Mouse (Mus musculus): Measurements from ENCODE around the gene Wipf2. TPM values are rescaled to one million over a fixed set of nuclear protein-coding genes. Genes with fewer than 3 reads are reported as not detected.
"Not testable (repeated sequence)": the region's sequence is repeated elsewhere in the genome, so short reads cannot be mapped to it uniquely, and the experiment has no call there.

The Wipf2 gene
- polyA plus RNA-seq, 1 experiment = 0.81 TPM

GRCm38 (mm10) chr11:98914196-98914595 lies 50.8 kb downstream of the Wipf2 start:
- H3K4me3 ChIP-seq (replicated peaks) = no peak overlapping the region
- H3K4me1 ChIP-seq (ENCODE audit: control insufficient read depth) = peaks cover 71% of the 10 kb centered on the region
- TF ChIP-seq TAL1 (IDR thresholded peaks at IDR 0.05; ENCODE audit: low read length) (no peak), GATA1 (IDR thresholded peaks at IDR 0.05; ENCODE audit: low read length) (no peak)

GRCm38 (mm10) chr11:98916376-98916775 lies 52.9 kb downstream of the Wipf2 start:
- peaks cover 100% of the 10 kb centered on the region for H3K36me3 ChIP-seq (ENCODE audit: control insufficient read depth)
- H3K4me3 ChIP-seq (replicated peaks); H3K27me3 ChIP-seq (ENCODE audit: control insufficient read depth); H3K9me3 ChIP-seq (ENCODE audit: control insufficient read depth, low read length): not testable (repeated sequence)
- H3K4me1 ChIP-seq (ENCODE audit: control insufficient read depth) = peaks cover 53% of the 10 kb centered on the region

More at GRCm38 (mm10) chr11:98914196-98914595, 50.8 kb downstream of the Wipf2 start:
- H3K9me3 ChIP-seq (ENCODE audit: control insufficient read depth, low read length) = no peaks in the 10 kb centered on the region
- H3K36me3 ChIP-seq (ENCODE audit: control insufficient read depth) = peaks cover 100% of the 10 kb centered on the region
- no peaks in the 10 kb centered on the region for H3K27me3 ChIP-seq (ENCODE audit: control insufficient read depth)

- H3K4me3 ChIP-seq (replicated peaks) = no peak overlapping the region
- H3K36me3 ChIP-seq (ENCODE audit: control insufficient read depth) = peaks cover 100% of the 10 kb centered on the region
- no peak for TF ChIP-seq GATA1 (IDR thresholded peaks at IDR 0.05; ENCODE audit: low read length)
- no peak for TF ChIP-seq TAL1 (IDR thresholded peaks at IDR 0.05; ENCODE audit: low read length)
- peaks cover 43% of the 10 kb centered on the region for H3K4me1 ChIP-seq (ENCODE audit: control insufficient read depth)
- H3K9me3 ChIP-seq (ENCODE audit: control insufficient read depth, low read length) = no peaks in the 10 kb centered on the region
- no peaks in the 10 kb centered on the region for H3K27me3 ChIP-seq (ENCODE audit: control insufficient read depth)
Measured at GRCm38 (mm10) chr11:98917428-98918005, 54.1 kb downstream of the Wipf2 start.

GRCm38 (mm10) chr11:98918231-98918630 lies 54.8 kb downstream of the Wipf2 start:
- Histone ChIP-seq H3K36me3 (ENCODE audit: control insufficient read depth) (peaks cover 100% of the 10 kb centered on the region), H3K9me3 (ENCODE audit: control insufficient read depth, low read length) (no peaks in the 10 kb centered on the region), H3K4me1 (ENCODE audit: control insufficient read depth) (peaks cover 39% of the 10 kb centered on the region), H3K27me3 (ENCODE audit: control insufficient read depth) (no peaks in the 10 kb centered on the region), H3K4me3 (replicated peaks) (no peak overlapping the region)
- TF ChIP-seq GATA1 (IDR thresholded peaks at IDR 0.05; ENCODE audit: low read length) (no peak), TAL1 (IDR thresholded peaks at IDR 0.05; ENCODE audit: low read length) (no peak)

- Histone ChIP-seq H3K9me3 (ENCODE audit: control insufficient read depth, low read length) (no peaks in the 10 kb centered on the region), H3K4me1 (ENCODE audit: control insufficient read depth) (peaks cover 38% of the 10 kb centered on the region), H3K4me3 (replicated peaks) (no peak overlapping the region), H3K27me3 (ENCODE audit: control insufficient read depth) (no peaks in the 10 kb centered on the region), H3K36me3 (ENCODE audit: control insufficient read depth) (peaks cover 100% of the 10 kb centered on the region)
- TF ChIP-seq TAL1 (IDR thresholded peaks at IDR 0.05; ENCODE audit: low read length) (no peak), GATA1 (IDR thresholded peaks at IDR 0.05; ENCODE audit: low read length) (no peak)
Measured at GRCm38 (mm10) chr11:98919009-98919408, 55.6 kb downstream of the Wipf2 start.

- not testable (repeated sequence) for H3K9me3 ChIP-seq (ENCODE audit: control insufficient read depth, low read length); H3K4me3 ChIP-seq (replicated peaks); H3K27me3 ChIP-seq (ENCODE audit: control insufficient read depth)
- Histone ChIP-seq H3K4me1 (ENCODE audit: control insufficient read depth) (peaks cover 45% of the 10 kb centered on the region), H3K36me3 (ENCODE audit: control insufficient read depth) (peaks cover 94% of the 10 kb centered on the region)
Measured at GRCm38 (mm10) chr11:98921813-98922212, 58.4 kb downstream of the Wipf2 start.

- H3K4me3 ChIP-seq (replicated peaks); H3K27me3 ChIP-seq (ENCODE audit: control insufficient read depth); H3K9me3 ChIP-seq (ENCODE audit: control insufficient read depth, low read length): not testable (repeated sequence)
- H3K4me1 ChIP-seq (ENCODE audit: control insufficient read depth) = peaks cover 40% of the 10 kb centered on the region
- peaks cover 89% of the 10 kb centered on the region for H3K36me3 ChIP-seq (ENCODE audit: control insufficient read depth)
Measured at GRCm38 (mm10) chr11:98922307-98922706, 58.9 kb downstream of the Wipf2 start.

GRCm38 (mm10) chr11:98922851-98923711 lies 59.6 kb downstream of the Wipf2 start:
- Histone ChIP-seq H3K4me1 (ENCODE audit: control insufficient read depth) (peaks cover 40% of the 10 kb centered on the region), H3K36me3 (ENCODE audit: control insufficient read depth) (peaks cover 81% of the 10 kb centered on the region)
- not testable (repeated sequence) for H3K27me3 ChIP-seq (ENCODE audit: control insufficient read depth); H3K9me3 ChIP-seq (ENCODE audit: control insufficient read depth, low read length); H3K4me3 ChIP-seq (replicated peaks)

- no peak for TF ChIP-seq GATA1 (IDR thresholded peaks at IDR 0.05; ENCODE audit: low read length)
- no peak for TF ChIP-seq TAL1 (IDR thresholded peaks at IDR 0.05; ENCODE audit: low read length)
- Histone ChIP-seq H3K36me3 (ENCODE audit: control insufficient read depth) (peaks cover 65% of the 10 kb centered on the region), H3K27me3 (ENCODE audit: control insufficient read depth) (peaks cover 26% of the 10 kb centered on the region), H3K9me3 (ENCODE audit: control insufficient read depth, low read length) (no peaks in the 10 kb centered on the region), H3K4me1 (ENCODE audit: control insufficient read depth) (peaks cover 34% of the 10 kb centered on the region), H3K4me3 (replicated peaks) (no peak overlapping the region)
Measured at GRCm38 (mm10) chr11:98924633-98925175, 61.3 kb downstream of the Wipf2 start.
